Mouse (Mus musculus) cerebellum, adult 2 months (tissue): ENCODE results near the gene Hvcn1.

Experiments used
- CTCF ChIP-seq: fragments of 200-500 bp; IDR thresholded peaks from 2 replicates; pipeline ENCODE4 v1.5.1; 2011; ENCODE audit warnings: low read depth, mild to moderate bottlenecking, control low read depth, low read length, moderate library complexity, borderline replicate concordance; ENCODE audit not compliant: insufficient read depth
- POLR2A ChIP-seq: fragments of 200-500 bp; IDR thresholded peaks from 2 replicates; pipeline ENCODE4 v1.6.1; 2011; ENCODE audit warnings: low read length, control low read depth, borderline replicate concordance; ENCODE audit not compliant: insufficient read depth

GRCm38 (mm10) chr5:122246547-122247167 is 40.1 kb downstream of the Hvcn1 start:
- TF ChIP-seq CTCF (no peak), POLR2A (no peak)
